Mouse (Mus musculus): ENCODE data around the gene Bak1. TPM values are rescaled to one million over a fixed set of nuclear protein-coding genes. Genes with fewer than 3 reads are reported as not detected.
A peak's percentile ranks its signal among the peaks of the same experiment; 100 is the strongest.

Bak1 gene
- polyA plus RNA-seq, 1 experiment from 2014 or later = 4.6 TPM

DNA sequence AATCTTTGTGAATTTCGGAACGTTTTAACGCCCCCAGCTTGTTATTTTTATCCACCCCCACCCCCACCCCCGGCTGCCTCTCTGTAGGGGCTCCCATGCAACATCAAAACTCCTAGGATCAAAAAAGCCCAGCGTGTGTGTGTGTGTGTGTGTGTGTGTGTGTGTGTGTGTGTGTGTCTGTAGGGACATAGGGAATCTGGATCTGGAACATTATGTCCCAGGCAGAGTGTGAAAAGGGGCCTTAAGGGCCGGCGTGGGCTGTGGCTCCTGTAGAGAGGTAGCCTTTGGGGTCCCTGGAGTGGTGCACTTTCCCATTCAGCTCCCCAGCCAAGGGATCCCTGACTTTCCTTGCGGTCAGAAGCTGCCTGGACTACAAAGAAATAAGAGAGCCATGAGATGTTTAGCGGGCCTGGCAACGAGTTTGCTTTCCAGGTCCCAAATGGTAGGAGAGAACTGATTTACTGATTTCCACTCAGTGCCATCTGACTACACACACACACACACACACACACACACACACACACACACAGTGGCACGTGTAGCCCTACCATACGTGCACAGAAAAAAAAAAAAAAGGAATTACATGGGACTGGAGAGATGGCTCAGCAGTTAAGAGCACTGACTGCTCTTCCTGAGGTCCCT, 10.1 kb downstream of the Bak1 start:
- Histone ChIP-seq H3K27ac (peak overlapping the region; percentile 57; the same call in 1 of the 2 replicates), H3K36me3 (peaks cover 41% of the 10 kb centered on the region), H3K4me2 (peak overlapping the region; percentile 71), H3K27me3 (no peaks in the 10 kb centered on the region), H3K9ac (peak overlapping the region; percentile 74), H3K9me3 (no peaks in the 10 kb centered on the region), H3K4me3 (peak overlapping the region; percentile 57), H3K4me1 (peaks cover 17% of the 10 kb centered on the region)
- ATAC-seq (ENCODE audit: insufficient number of reproducible peaks, insufficient read depth, low FRiP score, low TSS enrichment, low read depth) = no peak
- 40% methylated on average over 11 of the region's 12 CpGs for WGBS

DNA sequence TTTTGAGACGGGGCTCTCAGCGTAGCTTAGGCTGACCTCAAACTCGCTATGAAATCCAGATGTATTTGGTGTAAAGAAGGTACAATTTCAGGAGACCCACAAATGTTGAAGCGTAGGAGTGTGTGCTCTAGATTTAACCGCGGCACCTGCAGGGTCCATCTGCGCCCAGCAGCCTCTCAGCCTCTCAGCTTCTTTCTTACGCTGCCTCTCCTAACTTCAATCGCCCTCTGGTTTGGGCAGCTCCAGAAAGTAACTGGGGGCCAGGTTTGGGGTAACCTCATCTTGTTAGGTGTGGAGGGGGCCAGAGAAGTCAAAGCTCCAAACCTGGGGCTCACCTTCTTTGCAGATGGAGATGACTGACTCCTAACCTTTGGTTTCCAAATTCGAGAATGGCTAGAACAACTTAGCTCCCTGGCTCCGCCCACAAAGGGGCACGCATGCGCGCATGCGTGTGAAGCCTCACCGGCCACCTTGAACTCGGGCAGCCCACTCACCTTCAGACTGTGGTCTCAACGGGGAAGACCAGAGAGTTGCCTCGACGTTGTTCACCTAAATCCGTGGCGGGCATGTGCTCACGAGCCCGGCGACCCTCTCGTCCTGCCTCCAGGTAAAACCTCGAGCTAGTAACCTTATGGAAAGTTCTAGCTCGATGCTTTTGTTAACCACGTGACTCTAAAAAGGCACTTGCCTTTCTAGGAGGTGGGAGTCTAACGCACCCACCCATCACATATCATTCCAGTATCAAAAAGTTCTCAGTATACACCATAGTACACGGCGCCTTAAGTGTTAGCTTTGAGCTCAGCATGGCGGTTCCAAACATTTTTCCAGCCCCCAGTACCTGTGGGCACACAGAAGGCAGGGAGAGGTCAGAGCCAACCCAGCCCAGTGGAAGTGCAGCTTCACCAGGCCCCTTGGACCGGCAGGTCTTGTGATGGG, 11.0 kb downstream of the Bak1 start:
- 5% methylated on average over 34 of the region's 34 CpGs for WGBS
- H3K4me3 ChIP-seq = peak overlapping the region; percentile 57
- peak overlapping the region; percentile 74 for H3K9ac ChIP-seq
- H3K9me3 ChIP-seq = no peaks in the 10 kb centered on the region
- peaks cover 17% of the 10 kb centered on the region for H3K4me1 ChIP-seq
- peak; percentile 70; the same call in 1 of the 2 replicates for ATAC-seq (ENCODE audit: insufficient number of reproducible peaks, insufficient read depth, low FRiP score, low TSS enrichment, low read depth)
- H3K27me3 ChIP-seq = no peaks in the 10 kb centered on the region
- peaks cover 34% of the 10 kb centered on the region for H3K36me3 ChIP-seq
- peak overlapping the region; percentile 71 for H3K4me2 ChIP-seq
- H3K27ac ChIP-seq = peak overlapping the region; percentile 57; the same call in 1 of the 2 replicates

DNA sequence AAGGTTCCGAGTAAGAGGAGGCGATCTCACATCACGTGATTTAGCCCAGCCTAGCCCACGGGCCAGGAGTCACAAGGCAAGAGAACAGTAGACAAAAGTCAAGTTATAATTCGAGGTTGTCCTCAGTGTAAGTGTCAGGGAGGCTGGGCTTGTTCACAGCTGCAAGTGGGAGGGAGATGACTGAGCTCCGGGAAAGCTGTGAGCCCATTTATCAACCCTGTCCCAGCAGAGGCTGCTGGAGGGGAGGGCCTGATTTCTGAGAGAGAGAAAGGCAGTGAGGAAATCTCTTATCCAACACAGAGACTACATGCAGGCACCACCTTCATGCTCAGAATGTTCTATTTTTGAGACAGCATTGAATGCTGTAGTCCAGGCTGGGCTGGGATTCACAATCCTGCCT, 15.9 kb downstream of the Bak1 start:
- H3K4me2 ChIP-seq = no peak overlapping the region

DNA sequence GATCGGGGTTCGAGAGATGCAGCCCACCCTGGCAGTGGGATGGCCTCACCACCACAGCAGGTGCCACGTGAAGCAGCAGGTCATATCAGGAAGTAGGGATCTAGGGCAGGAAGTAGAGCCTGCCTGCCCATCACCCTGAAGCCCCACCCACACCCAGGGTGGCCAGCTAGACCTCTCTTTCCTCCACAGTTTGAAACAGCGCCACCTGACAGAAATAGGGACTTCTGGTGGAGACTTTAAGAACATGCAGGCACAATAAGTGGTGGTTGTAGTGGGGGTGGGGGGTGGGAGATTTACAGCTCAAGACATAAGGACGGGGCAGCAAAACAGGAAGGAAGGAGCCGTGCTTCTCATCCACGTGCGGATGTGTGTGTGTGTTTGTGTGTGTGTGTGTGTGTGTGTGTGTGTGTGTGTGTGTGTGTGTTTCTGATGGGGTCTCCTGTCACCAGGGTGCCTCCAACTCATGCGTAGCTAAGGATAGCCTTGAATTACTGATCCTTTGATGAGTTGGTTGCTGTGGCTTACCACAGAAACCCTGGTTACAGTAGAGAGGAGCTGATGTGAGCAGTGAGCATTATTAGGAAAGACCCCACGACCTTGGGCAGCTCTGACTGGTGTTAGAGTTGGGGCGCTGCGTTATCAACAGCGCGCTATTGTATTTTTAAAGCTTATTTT, 16.7 kb downstream of the Bak1 start:
- H3K27ac ChIP-seq = no peak overlapping the region
- no peak overlapping the region for H3K9ac ChIP-seq

More for the DNA sequence above, 15.9 kb downstream of the Bak1 start:
- no peaks in the 10 kb centered on the region for H3K36me3 ChIP-seq
- H3K9me3 ChIP-seq = no peaks in the 10 kb centered on the region
- no peak overlapping the region for H3K4me3 ChIP-seq
- H3K27ac ChIP-seq = no peak overlapping the region
- H3K4me1 ChIP-seq = peaks cover 9% of the 10 kb centered on the region
- ATAC-seq (ENCODE audit: insufficient number of reproducible peaks, insufficient read depth, low FRiP score, low TSS enrichment, low read depth) = no peak
- WGBS = 36% methylated on average over 6 of the region's 6 CpGs
- no peaks in the 10 kb centered on the region for H3K27me3 ChIP-seq
- H3K9ac ChIP-seq = no peak overlapping the region

DNA sequence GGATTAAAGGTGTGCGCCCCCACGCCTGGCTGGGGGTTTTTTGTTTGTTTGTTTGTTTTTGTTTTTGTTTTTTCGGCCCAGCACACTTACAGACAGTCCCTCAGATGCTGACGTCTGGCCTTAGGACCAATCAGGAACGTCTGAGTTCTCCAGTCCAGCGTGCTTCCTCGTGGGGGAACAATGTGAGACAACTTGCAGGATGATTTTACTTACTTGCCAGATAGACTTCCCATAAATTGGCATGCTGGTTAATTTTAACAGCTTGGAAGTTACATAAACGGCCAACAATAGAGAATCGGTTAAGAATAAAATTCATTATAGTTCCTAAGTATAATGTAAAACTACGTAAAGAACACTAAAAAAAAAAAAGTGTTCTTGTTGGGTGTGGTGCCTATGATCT, 17.6 kb downstream of the Bak1 start:
- no peak overlapping the region for H3K27ac ChIP-seq
- WGBS = 88% methylated on average over 10 of the region's 10 CpGs
- H3K4me2 ChIP-seq = no peak overlapping the region
- no peaks in the 10 kb centered on the region for H3K27me3 ChIP-seq
- H3K9me3 ChIP-seq = no peaks in the 10 kb centered on the region
- no peaks in the 10 kb centered on the region for H3K36me3 ChIP-seq
- no peak overlapping the region for H3K9ac ChIP-seq
- no peak for ATAC-seq (ENCODE audit: insufficient number of reproducible peaks, insufficient read depth, low FRiP score, low TSS enrichment, low read depth)
- H3K4me3 ChIP-seq = no peak overlapping the region
- H3K4me1 ChIP-seq = no peaks in the 10 kb centered on the region

More for the DNA sequence above, 16.7 kb downstream of the Bak1 start:
- Histone ChIP-seq H3K4me3 (no peak overlapping the region), H3K36me3 (no peaks in the 10 kb centered on the region), H3K4me2 (no peak overlapping the region), H3K27me3 (no peaks in the 10 kb centered on the region), H3K9me3 (no peaks in the 10 kb centered on the region), H3K4me1 (peaks cover 3% of the 10 kb centered on the region)
- no peak for ATAC-seq (ENCODE audit: insufficient number of reproducible peaks, insufficient read depth, low FRiP score, low TSS enrichment, low read depth)
- WGBS = 53% methylated on average over 14 of the region's 14 CpGs

DNA sequence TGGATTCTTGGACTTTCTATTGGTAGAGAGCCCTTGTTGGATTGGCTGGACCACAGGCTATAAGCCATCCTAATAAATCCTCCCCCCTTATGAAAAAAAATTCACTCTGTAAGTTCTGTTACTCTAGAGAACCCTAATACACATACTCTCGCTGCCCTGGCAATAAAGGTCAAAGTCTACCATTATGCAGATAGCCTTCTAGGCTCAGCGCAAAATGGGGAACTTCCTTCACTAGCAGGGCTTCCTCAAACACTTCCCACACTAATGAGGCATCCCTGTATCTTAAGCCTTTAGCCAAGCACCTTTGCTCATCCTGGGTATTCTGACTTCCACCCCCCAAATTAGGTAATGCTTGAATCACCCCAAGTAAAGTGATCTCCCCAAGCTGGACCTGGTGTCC, 20.5 kb downstream of the Bak1 start:
- H3K9ac ChIP-seq = no peak overlapping the region
- H3K27me3 ChIP-seq = no peaks in the 10 kb centered on the region
- no peak overlapping the region for H3K4me3 ChIP-seq
- no peaks in the 10 kb centered on the region for H3K36me3 ChIP-seq
- no peak overlapping the region for H3K4me2 ChIP-seq
- H3K4me1 ChIP-seq = no peaks in the 10 kb centered on the region
- no peak overlapping the region for H3K27ac ChIP-seq
- no peak for ATAC-seq (ENCODE audit: insufficient number of reproducible peaks, insufficient read depth, low FRiP score, low TSS enrichment, low read depth)
- 86% methylated on average over 2 of the region's 2 CpGs for WGBS
- H3K9me3 ChIP-seq = no peaks in the 10 kb centered on the region

DNA sequence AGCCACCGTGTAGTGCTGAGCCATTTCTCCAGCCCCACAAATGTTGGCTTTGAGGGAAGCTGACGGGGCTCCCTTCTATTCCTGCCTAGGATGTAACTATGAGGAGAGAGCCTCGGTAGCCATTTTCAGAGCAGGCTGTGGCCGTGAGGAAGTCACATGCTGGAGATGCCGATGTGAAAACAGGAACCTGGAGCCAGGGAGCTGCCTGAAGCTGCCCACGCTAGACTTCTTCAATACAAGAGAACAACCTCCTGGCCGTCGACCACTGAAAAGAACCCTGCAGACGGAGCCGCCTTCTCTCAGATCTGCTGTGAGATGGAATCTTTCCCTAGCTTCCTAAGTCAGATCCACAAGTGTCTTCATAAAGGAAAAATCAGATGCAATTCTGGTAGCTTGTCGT, 23.2 kb downstream of the Bak1 start:
- H3K4me3 ChIP-seq = no peak overlapping the region
- ATAC-seq (ENCODE audit: insufficient number of reproducible peaks, insufficient read depth, low FRiP score, low TSS enrichment, low read depth) = no peak
- no peak overlapping the region for H3K4me2 ChIP-seq
- no peak overlapping the region for H3K27ac ChIP-seq
- 66% methylated on average over 11 of the region's 11 CpGs for WGBS
- no peak overlapping the region for H3K9ac ChIP-seq
- no peaks in the 10 kb centered on the region for H3K4me1 ChIP-seq
- no peaks in the 10 kb centered on the region for H3K36me3 ChIP-seq
- no peaks in the 10 kb centered on the region for H3K27me3 ChIP-seq
- no peaks in the 10 kb centered on the region for H3K9me3 ChIP-seq

DNA sequence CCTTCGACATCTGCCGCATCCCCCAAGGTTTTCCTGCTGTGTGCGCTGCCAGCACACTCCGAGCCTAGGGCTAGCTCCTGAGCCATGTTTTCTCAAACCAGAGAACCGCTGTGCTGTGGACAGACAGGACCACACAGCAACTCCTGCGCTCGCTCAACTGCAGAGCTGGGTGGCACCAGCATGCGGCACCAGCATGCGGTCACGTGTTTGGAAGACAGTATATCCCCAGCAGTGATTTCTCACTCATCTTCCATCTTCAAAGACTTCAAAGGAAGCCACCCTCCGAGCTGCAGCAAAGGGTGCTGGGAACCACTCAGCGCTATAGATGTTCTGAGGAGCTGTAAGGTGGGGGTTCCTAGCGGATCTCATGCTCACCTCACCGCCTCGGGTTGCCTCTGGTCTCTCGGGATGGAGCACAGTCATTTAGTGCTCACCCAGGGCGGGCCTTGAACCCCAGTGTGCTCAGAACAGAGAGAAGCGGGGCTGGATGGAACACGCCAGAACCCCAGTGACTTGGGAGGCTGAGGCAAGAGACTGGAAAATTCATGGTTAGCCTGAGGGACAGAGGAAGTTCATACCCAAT, 23.8 kb downstream of the Bak1 start:
- no peaks in the 10 kb centered on the region for H3K27me3 ChIP-seq
- 41% methylated on average over 19 of the region's 19 CpGs for WGBS
- no peak overlapping the region for H3K4me3 ChIP-seq
- H3K9me3 ChIP-seq = no peaks in the 10 kb centered on the region
- H3K36me3 ChIP-seq = no peaks in the 10 kb centered on the region
- H3K27ac ChIP-seq = no peak overlapping the region
- no peak overlapping the region for H3K4me2 ChIP-seq
- ATAC-seq (ENCODE audit: insufficient number of reproducible peaks, insufficient read depth, low FRiP score, low TSS enrichment, low read depth) = no peak
- H3K9ac ChIP-seq = no peak overlapping the region
- 0 out of 2 replicates have a peak, but pooled peaks cover 4% of the 10 kb centered on the region for H3K4me1 ChIP-seq

DNA sequence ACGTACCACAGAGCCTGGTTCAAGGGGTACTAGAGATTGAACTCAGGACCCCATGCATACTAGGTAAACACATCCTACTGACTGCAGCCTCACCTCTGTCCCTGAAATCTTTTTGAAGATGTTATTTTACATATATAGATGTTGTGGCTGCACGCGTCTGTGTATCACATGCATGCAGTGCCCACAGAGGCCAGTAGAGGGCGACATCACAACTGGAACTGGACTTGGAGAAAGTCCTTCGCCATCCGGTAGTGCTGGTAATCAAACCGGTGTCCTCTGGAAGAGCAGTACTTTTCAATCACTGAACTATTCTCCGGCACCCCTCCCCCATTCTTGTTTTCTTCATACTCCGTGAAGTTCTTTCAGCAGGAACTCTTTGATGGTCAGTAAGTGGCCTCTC, 24.4 kb downstream of the Bak1 start:
- no peaks in the 10 kb centered on the region for H3K9me3 ChIP-seq
- WGBS = 36% methylated on average over 9 of the region's 9 CpGs
- H3K27me3 ChIP-seq = no peaks in the 10 kb centered on the region
- no peak overlapping the region for H3K27ac ChIP-seq
- ATAC-seq (ENCODE audit: insufficient number of reproducible peaks, insufficient read depth, low FRiP score, low TSS enrichment, low read depth) = no peak
- no peak overlapping the region for H3K4me2 ChIP-seq
- no peak overlapping the region for H3K9ac ChIP-seq
- H3K4me1 ChIP-seq = 0 out of 2 replicates have a peak, but pooled peaks cover 4% of the 10 kb centered on the region
- no peak overlapping the region for H3K4me3 ChIP-seq
- no peaks in the 10 kb centered on the region for H3K36me3 ChIP-seq

DNA sequence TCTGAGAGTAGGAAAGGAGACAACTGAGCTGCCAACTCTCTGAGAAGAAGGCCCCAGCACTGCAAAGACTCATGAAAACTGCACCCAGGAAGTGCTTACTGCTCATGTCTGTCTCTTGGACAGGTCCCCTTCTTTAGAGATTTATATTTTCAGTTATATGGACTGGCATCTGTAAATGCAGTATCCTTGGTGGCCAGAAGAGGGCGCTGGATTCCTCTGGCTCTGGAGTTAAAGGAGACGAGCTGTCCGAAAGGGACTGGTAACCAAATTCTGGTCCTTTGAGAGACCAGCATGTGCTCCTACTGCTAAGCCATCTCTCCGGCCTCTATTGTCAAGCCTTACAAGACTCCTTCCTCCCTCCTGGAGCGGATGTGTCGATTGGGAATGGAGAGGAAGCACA, 26.9 kb downstream of the Bak1 start:
- H3K9me3 ChIP-seq = no peaks in the 10 kb centered on the region
- no peak overlapping the region for H3K4me2 ChIP-seq
- 0 out of 2 replicates have a peak, but pooled peaks cover 4% of the 10 kb centered on the region for H3K4me1 ChIP-seq
- no peak overlapping the region for H3K27ac ChIP-seq
- WGBS = 51% methylated on average over 6 of the region's 6 CpGs
- ATAC-seq (ENCODE audit: insufficient number of reproducible peaks, insufficient read depth, low FRiP score, low TSS enrichment, low read depth) = no peak
- H3K9ac ChIP-seq = no peak overlapping the region
- H3K36me3 ChIP-seq = no peaks in the 10 kb centered on the region
- H3K4me3 ChIP-seq = no peak overlapping the region
- H3K27me3 ChIP-seq = no peaks in the 10 kb centered on the region

DNA sequence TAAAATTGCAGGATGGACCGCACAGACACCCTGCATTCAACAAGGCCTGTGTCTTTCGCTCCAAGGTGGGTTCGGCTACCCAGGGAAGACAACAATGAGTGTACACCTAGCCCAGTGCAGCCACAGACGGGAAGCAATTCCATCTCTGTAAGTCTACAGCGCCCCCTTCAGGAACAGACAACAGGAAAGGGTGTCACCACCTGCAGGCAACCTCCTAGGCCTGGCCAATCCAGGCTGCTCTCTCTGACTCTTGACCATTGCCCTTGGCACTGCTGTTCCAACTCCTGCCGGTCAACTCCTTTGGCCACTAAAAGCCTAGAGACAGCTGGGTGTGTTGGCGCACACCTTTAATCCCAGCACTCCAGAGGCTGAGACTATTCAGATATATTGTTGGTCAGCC, 27.7 kb downstream of the Bak1 start:
- WGBS = 79% methylated on average over 7 of the region's 7 CpGs
- 0 out of 2 replicates have a peak, but pooled peaks cover 4% of the 10 kb centered on the region for H3K4me1 ChIP-seq
- no peaks in the 10 kb centered on the region for H3K36me3 ChIP-seq
- no peak overlapping the region for H3K27ac ChIP-seq
- H3K9me3 ChIP-seq = no peaks in the 10 kb centered on the region
- no peak for ATAC-seq (ENCODE audit: insufficient number of reproducible peaks, insufficient read depth, low FRiP score, low TSS enrichment, low read depth)
- no peak overlapping the region for H3K4me2 ChIP-seq
- H3K27me3 ChIP-seq = no peaks in the 10 kb centered on the region
- no peak overlapping the region for H3K9ac ChIP-seq
- no peak overlapping the region for H3K4me3 ChIP-seq

Measured in embryonic facial prominence, embryonic 13.5 days (tissue).